Mouse (Mus musculus) hematopoietic stem cell, adult 5-6 weeks (primary cell): ENCODE data around the gene Cfap298. TPM values are rescaled to one million over a fixed set of nuclear protein-coding genes. Genes with fewer than 3 reads are reported as not detected.
A peak's percentile ranks its signal among the peaks of the same experiment; 100 is the strongest.

Source experiments
- ATAC-seq, 2 experiments: fragments of 125-278 bp in 1 of 2; replicated peaks in 1 of 2; 2 replicates each; pipeline ENCODE4 v1.8.0; 2016 to 2017; ENCODE audit warnings: inconsistent platforms in 2 of 2, mild to moderate bottlenecking in 2 of 2, moderate number of reproducible peaks in 2 of 2, low read depth in 1 of 2, moderate TSS enrichment in 1 of 2; ENCODE audit not compliant: low FRiP score in 2 of 2, poor library complexity in 2 of 2, severe bottlenecking in 2 of 2, insufficient read depth in 1 of 2, low TSS enrichment in 1 of 2
- total RNA-seq: library from RNA; stranded (forward); fragments of 172-1452, 232-1000 nt; gene quantifications from 2 replicates; pipeline ENCODE4 v1.2.3, GENCODE M21; 2017

Cfap298 gene
- total RNA-seq, result 54.6 and 80.8 TPM in 2 replicates

GRCm38 (mm10) chr16:90934687-90935328, at the start of gene Cfap298:
Gene Cfap298, minus strand, starts transcription at chr16:90935114.
- peak; percentile 96 for ATAC-seq

- no peak for ATAC-seq
Measured at GRCm38 (mm10) chr16:90971004-90971403, 36.1 kb upstream of the Cfap298 start.

GRCm38 (mm10) chr16:90966241-90966640, 31.3 kb upstream of the Cfap298 start:
- ATAC-seq, result no peak

- peak in 1 of 2 experiments; percentile 36; a peak in 1 of 4 replicates for ATAC-seq
Measured at GRCm38 (mm10) chr16:90964302-90964701, 29.4 kb upstream of the Cfap298 start.

- ATAC-seq, result no peak
Measured at GRCm38 (mm10) chr16:90963866-90964265, 29.0 kb upstream of the Cfap298 start.

GRCm38 (mm10) chr16:90963231-90963630, 28.3 kb upstream of the Cfap298 start:
- no peak for ATAC-seq

GRCm38 (mm10) chr16:90958301-90959085, 23.6 kb upstream of the Cfap298 start:
- ATAC-seq, result no peak

GRCm38 (mm10) chr16:90955494-90955893, 20.6 kb upstream of the Cfap298 start:
- no peak for ATAC-seq

GRCm38 (mm10) chr16:90953770-90954169, 18.9 kb upstream of the Cfap298 start:
- no peak for ATAC-seq

GRCm38 (mm10) chr16:90953147-90953546, 18.2 kb upstream of the Cfap298 start:
- ATAC-seq, result peak; percentile 7 to 36; a peak in 1 of 4 replicates

GRCm38 (mm10) chr16:90950354-90950963, 15.5 kb upstream of the Cfap298 start:
- ATAC-seq, result no peak

GRCm38 (mm10) chr16:90946977-90947376, 12.1 kb upstream of the Cfap298 start:
- no peak for ATAC-seq

- ATAC-seq, result no peak
Measured at GRCm38 (mm10) chr16:90941246-90941645, 6.3 kb upstream of the Cfap298 start.

- peak in 1 of 2 experiments; percentile 40; a peak in 2 of 4 replicates for ATAC-seq
Measured at GRCm38 (mm10) chr16:90934193-90934686, 674 bp downstream of the Cfap298 start.

- ATAC-seq, result no peak
Measured at GRCm38 (mm10) chr16:90933534-90934176, 1.3 kb downstream of the Cfap298 start.

GRCm38 (mm10) chr16:90927446-90927845, 7.5 kb downstream of the Cfap298 start:
- ATAC-seq, result no peak

GRCm38 (mm10) chr16:90925461-90925860, 9.5 kb downstream of the Cfap298 start:
- peak; percentile 58 to 71; a peak in 2 of 4 replicates for ATAC-seq
